Mouse (Mus musculus) heart, adult 2 months (tissue): ENCODE results near the gene Slc10a7.

ENCODE experiments used
- CTCF ChIP-seq: fragments of 200-600 bp; IDR thresholded peaks from 2 replicates; pipeline ENCODE4 v1.8.1; 2022; ENCODE audit warnings: antibody characterized with exemption, mild to moderate bottlenecking, moderate library complexity
- EP300 ChIP-seq: fragments of 200-500 bp; IDR thresholded peaks from 2 replicates; pipeline ENCODE4 v1.6.1; 2011; ENCODE audit warnings: low read depth, low read length, control low read depth; ENCODE audit not compliant: insufficient read depth
- POLR2A ChIP-seq: fragments of 200-500 bp; IDR thresholded peaks from 2 replicates; pipeline ENCODE4 v1.6.1; 2011; ENCODE audit warnings: mild to moderate bottlenecking, low read depth, low read length, control low read depth; ENCODE audit not compliant: insufficient read depth

GRCm38 (mm10) chr8:78609301-78609700 lies 100.2 kb downstream of the Slc10a7 start:
- no peak for TF ChIP-seq EP300
- no peak for TF ChIP-seq CTCF
- TF ChIP-seq POLR2A, result no peak
